Mouse (Mus musculus) heart, postnatal 25 days (tissue): Measurements from ENCODE around the gene Ctrb1. TPM values are rescaled to one million over a fixed set of nuclear protein-coding genes. Genes with fewer than 3 reads are reported as not detected.

Source experiments
- DNase-seq: peaks from one replicate; pipeline ENCODE4 v3.0.0; 2022; ENCODE audit warnings: low spot score
- intact Hi-C: fragments of 180-260 bp; cut with DNase I; formaldehyde crosslinking; loops from one replicate; pipeline ENCODE4 v1.15.1; 2025
- microRNA-seq: library from miRNA; unstranded; fragments of <30 nt; microRNA quantifications from one replicate; pipeline ENCODE4 v1.2.0, GENCODE M21; 2022
- total RNA-seq, 2 experiments: library from RNA; stranded (reverse); gene quantifications; 2 replicates each; pipeline ENCODE4 v1.2.3; 2021

Ctrb1 gene
- total RNA-seq, 2 experiments from 2014 or later = not detected

- intact Hi-C loops = no loop called here
- no peak for DNase-seq
Observed at GRCm38 (mm10) chr8:111642939-111643263, 47.9 kb downstream of the Ctrb1 start.

DNA sequence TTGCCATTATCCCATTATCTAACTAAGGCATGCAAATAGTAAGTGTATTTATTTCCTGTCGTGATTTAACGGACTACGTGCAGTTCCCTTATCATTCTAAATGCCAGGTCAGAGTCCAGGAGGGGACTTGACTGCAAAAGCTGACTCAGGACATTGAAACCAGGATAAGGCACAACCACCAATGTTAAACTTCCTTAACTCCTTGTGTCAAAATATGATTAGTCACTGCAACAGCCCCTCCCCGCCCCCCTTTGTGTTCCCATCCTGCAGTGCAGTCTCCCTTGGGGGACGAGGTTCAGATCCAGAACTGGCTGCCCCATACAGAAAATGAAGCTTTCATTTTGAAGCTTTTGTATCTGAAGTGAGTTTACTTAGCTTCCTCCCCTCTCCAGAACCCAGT lies 48.3 kb downstream of the Ctrb1 start:
- intact Hi-C loops = no loop called here
- no peak for DNase-seq

- intact Hi-C loops = no loop called here
- DNase-seq = no peak
Observed at GRCm38 (mm10) chr8:111641064-111641463, 49.7 kb downstream of the Ctrb1 start.

DNA sequence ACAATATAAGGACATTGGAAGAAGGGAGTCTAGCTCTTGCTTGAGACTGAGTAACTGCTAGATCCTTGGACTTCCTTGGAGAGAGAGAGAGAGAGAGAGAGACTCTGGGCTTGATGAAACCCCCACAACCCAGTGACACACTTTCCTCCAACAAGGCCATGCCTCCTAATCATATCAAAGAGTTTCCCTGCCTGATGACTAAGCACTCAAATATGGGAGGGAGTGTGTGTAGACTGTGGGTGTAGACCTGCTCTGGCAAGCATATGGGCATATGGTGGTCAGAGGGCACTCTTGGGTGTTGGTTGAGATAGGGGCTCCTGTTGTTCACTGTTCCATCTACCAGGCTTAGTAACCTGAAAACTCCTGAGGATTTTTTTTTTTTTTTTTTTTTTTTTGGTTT lies 52.7 kb downstream of the Ctrb1 start:
- intact Hi-C loops = no loop called here
- DNase-seq = no peak

Small RNA genes lying within 50 kb of the gene (microRNA-seq; reads per million reads assigned to microRNA genes)
- gene Mir7076 = not detected

Other genes with a start within 250 kb of the Ctrb1 start
- gene Wdr59, start 168.9 kb downstream of the Ctrb1 start, total RNA-seq = 1 to 10 TPM; 6.3 to 7.4 TPM
- gene Znrf1, start 154.9 kb downstream of the Ctrb1 start, total RNA-seq = 10 to 100 TPM; 57.0 to 59.8 TPM
- gene Ldhd, start 60.6 kb downstream of the Ctrb1 start, total RNA-seq = 10 to 100 TPM; 25.1 to 28.1 TPM
- 1 to 10 TPM; 7.4 to 7.5 TPM for gene Zfp1, start 47.6 kb downstream of the Ctrb1 start, total RNA-seq
- 10 to 100 TPM; 18.7 to 20.7 TPM for gene Bcar1, start 52.8 kb upstream of the Ctrb1 start, total RNA-seq
- 10 to 100 TPM; 30.9 to 35.7 TPM for gene Cfdp1, start 163.3 kb upstream of the Ctrb1 start, total RNA-seq
- gene Tmem170, start 185.7 kb upstream of the Ctrb1 start, total RNA-seq = 1 to 10 TPM; 2.9 to 3.1 TPM
- not detected for gene Chst5, start 219.4 kb upstream of the Ctrb1 start, total RNA-seq
- gene Tmem231, start 242.9 kb upstream of the Ctrb1 start, total RNA-seq = 1 to 10 TPM; 1.5 to 2.1 TPM
- gene Gabarapl2, start 249.7 kb upstream of the Ctrb1 start, total RNA-seq = 100 to 1,000 TPM; 123 to 129 TPM